Mouse (Mus musculus) retina, embryonic 14.5 days (tissue): ENCODE data around the gene Gm7137.
"Not testable (repeated sequence)": the region's sequence is repeated elsewhere in the genome, so short reads cannot be mapped to it uniquely, and the experiment has no call there.

Source experiments
- DNase-seq: peaks from one replicate; pipeline ENCODE4 v3.0.0-alpha.2; 2015; ENCODE audit warnings: low spot score

Gene Gm7137

GRCm38 (mm10) chr10:77787876-77788275 is at the start of gene Gm7137:
TSS of gene Gm7137 (minus strand) at chr10:77788200.
- not testable (repeated sequence) for DNase-seq

- DNase-seq = no peak
Observed at GRCm38 (mm10) chr10:77835647-77836046, 47.6 kb upstream of the Gm7137 start, which contains the start of gene Krtap10-10. TSS of gene Krtap10-10 (plus strand) at chr10:77835947.

- no peak for DNase-seq
Observed at GRCm38 (mm10) chr10:77826951-77827350, 39.0 kb upstream of the Gm7137 start, which contains the start of gene Krtap10-4. TSS of gene Krtap10-4 (minus strand) at chr10:77827095.

GRCm38 (mm10) chr10:77819203-77819602 is 31.2 kb upstream of the Gm7137 start:
- no peak for DNase-seq

- no peak for DNase-seq
Observed at GRCm38 (mm10) chr10:77818523-77818922, 30.5 kb upstream of the Gm7137 start.

GRCm38 (mm10) chr10:77815514-77815913 is 27.5 kb upstream of the Gm7137 start:
- DNase-seq = no peak

- no peak for DNase-seq
Observed at GRCm38 (mm10) chr10:77814382-77814781, 26.4 kb upstream of the Gm7137 start, which contains the start of gene Gm2696. TSS of gene Gm2696 (plus strand) at chr10:77814682.

GRCm38 (mm10) chr10:77811743-77812142 is 23.7 kb upstream of the Gm7137 start, which contains the start of gene Gm9507:
TSS of gene Gm9507 (minus strand) at chr10:77811843.
- DNase-seq = no peak

GRCm38 (mm10) chr10:77804095-77804494 is 16.1 kb upstream of the Gm7137 start:
- DNase-seq = peak; percentile 0

- peak; percentile 16 for DNase-seq
Observed at GRCm38 (mm10) chr10:77798921-77799508, 11.0 kb upstream of the Gm7137 start, which contains the start of gene Gm19668. TSS of gene Gm19668 (minus strand) at chr10:77799133.

- peak; percentile 18 for DNase-seq
Observed at GRCm38 (mm10) chr10:77798164-77798920, 10.3 kb upstream of the Gm7137 start.

- DNase-seq = peak; percentile 11
Observed at GRCm38 (mm10) chr10:77797677-77798076, 9.7 kb upstream of the Gm7137 start.

- peak; percentile 1 for DNase-seq
Observed at GRCm38 (mm10) chr10:77794976-77795375, 7.0 kb upstream of the Gm7137 start, which contains the start of gene Gm9639. TSS of gene Gm9639 (minus strand) at chr10:77795076.

- no peak for DNase-seq
Observed at GRCm38 (mm10) chr10:77788621-77789020, 621 bp upstream of the Gm7137 start.

- DNase-seq = not testable (repeated sequence)
Observed at GRCm38 (mm10) chr10:77783396-77783795, 4.6 kb downstream of the Gm7137 start.

GRCm38 (mm10) chr10:77782442-77782841 is 5.6 kb downstream of the Gm7137 start, which contains the start of gene Gm3250:
TSS of gene Gm3250 (minus strand) at chr10:77782542.
- not testable (repeated sequence) for DNase-seq

- not testable (repeated sequence) for DNase-seq
Observed at GRCm38 (mm10) chr10:77776844-77777243, 11.2 kb downstream of the Gm7137 start, which contains the start of gene Gm7138. TSS of gene Gm7138 (minus strand) at chr10:77776944.

GRCm38 (mm10) chr10:77772142-77772541 is 15.9 kb downstream of the Gm7137 start:
- not testable (repeated sequence) for DNase-seq

- not testable (repeated sequence) for DNase-seq
Observed at GRCm38 (mm10) chr10:77771225-77771624, 16.8 kb downstream of the Gm7137 start, which contains the start of gene Gm3238. TSS of gene Gm3238 (minus strand) at chr10:77771325.

- no peak for DNase-seq
Observed at GRCm38 (mm10) chr10:77769727-77770126, 18.3 kb downstream of the Gm7137 start.

- not testable (repeated sequence) for DNase-seq
Observed at GRCm38 (mm10) chr10:77759582-77759981, 28.4 kb downstream of the Gm7137 start, which contains the start of gene Gm3233. TSS of gene Gm3233 (minus strand) at chr10:77759682.

- DNase-seq = no peak
Observed at GRCm38 (mm10) chr10:77753448-77753847, 34.6 kb downstream of the Gm7137 start.
